Mouse (Mus musculus): ENCODE measurements at regions not wholly inside any gene's neighbourhood (a gene's known extent, or its start where the extent isn't known, plus 50 kb on each side); places are given as distances from the start of the nearest gene placed in this dataset.
A peak's percentile ranks its signal among the peaks of the same experiment; 100 is the strongest.

DNA sequence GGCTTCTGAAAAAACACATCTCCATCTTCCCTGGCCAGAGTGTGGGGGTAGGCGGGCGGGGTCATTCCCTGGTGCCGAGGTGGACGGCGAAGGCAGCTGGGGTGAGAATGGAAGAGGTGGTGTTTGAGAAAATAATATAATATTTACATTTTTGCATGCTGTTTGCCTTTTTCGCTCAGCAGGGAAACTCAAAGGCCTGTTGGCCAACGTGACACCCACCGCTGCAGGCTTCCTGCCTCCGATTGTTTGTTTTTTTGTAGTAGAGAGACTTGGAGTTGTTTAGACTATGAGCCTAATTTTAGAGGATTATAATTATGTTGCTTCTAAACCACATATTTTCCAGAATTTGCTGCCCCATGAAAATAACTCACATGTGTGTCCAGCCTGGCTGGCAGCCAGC is 147.2 kb upstream of the Irx3 start:
- no peaks in the 10 kb centered on the region for H3K9me3 ChIP-seq (ENCODE audit: control insufficient read depth, low read length)
- peaks cover 10% of the 10 kb centered on the region for H3K4me1 ChIP-seq (replicated peaks; ENCODE audit: control insufficient read depth, insufficient read depth, low read length)
- no peak; the same call in 1 of the 2 replicates for ATAC-seq (ENCODE audit: low read depth)
- H3K4me2 ChIP-seq (ENCODE audit: low read depth, low read length) = peak overlapping the region; percentile 44
- no peaks in the 10 kb centered on the region; the same call in 1 of the 2 replicates for H3K27me3 ChIP-seq (ENCODE audit: control insufficient read depth, insufficient read depth, low read depth, low read length)
- no peak overlapping the region for H3K27ac ChIP-seq (ENCODE audit: low read length)
- H3K9ac ChIP-seq (ENCODE audit: low read length) = 0 out of 2 replicates have a peak overlapping the region, but pooled peaks have one; percentile 22
- H3K4me3 ChIP-seq (ENCODE audit: low read length) = peak overlapping the region; percentile 17
- no peaks in the 10 kb centered on the region for H3K36me3 ChIP-seq (ENCODE audit: control insufficient read depth, insufficient read depth, low read length)
- 33% methylated on average over 9 of the region's 9 CpGs for WGBS

- Histone ChIP-seq H3K36me3 (ENCODE audit: control insufficient read depth, insufficient read depth, low read length) (no peaks in the 10 kb centered on the region), H3K4me3 (ENCODE audit: low read length) (peak overlapping the region; percentile 17), H3K27ac (ENCODE audit: low read length) (no peak overlapping the region), H3K9ac (ENCODE audit: low read length) (no peak overlapping the region), H3K9me3 (ENCODE audit: control insufficient read depth, low read length) (no peaks in the 10 kb centered on the region), H3K27me3 (ENCODE audit: control insufficient read depth, insufficient read depth, low read depth, low read length) (no peaks in the 10 kb centered on the region; the same call in 1 of the 2 replicates), H3K4me2 (ENCODE audit: low read depth, low read length) (peak overlapping the region; percentile 44), H3K4me1 (replicated peaks; ENCODE audit: control insufficient read depth, insufficient read depth, low read length) (peaks cover 10% of the 10 kb centered on the region)
- WGBS = 58% methylated on average over 18 of the region's 18 CpGs
- no peak for ATAC-seq (ENCODE audit: low read depth)
Measured at GRCm38 (mm10) chr8:91948173-91948940, 146.5 kb upstream of the Irx3 start.

DNA sequence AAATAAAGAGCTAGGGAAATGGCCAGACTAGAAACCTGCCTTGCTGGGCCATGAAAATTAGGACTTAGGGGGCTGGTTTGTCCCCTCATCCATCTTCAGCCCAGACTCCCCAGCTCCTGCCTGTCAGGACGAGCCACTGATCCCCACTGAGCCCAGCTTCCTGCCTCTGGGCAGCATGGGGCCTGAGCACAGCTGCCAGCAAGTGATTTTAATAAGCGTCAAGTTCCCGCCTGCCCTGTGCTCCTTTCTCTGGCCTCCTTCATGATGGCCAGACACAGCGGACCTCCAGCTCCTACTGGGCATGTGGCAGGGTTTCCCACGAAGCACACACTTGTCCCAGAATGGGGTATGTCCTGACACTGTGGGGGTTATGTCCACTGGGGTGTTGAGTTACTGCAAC is 139.1 kb upstream of the Irx3 start:
- no peaks in the 10 kb centered on the region for H3K36me3 ChIP-seq (ENCODE audit: control insufficient read depth, insufficient read depth, low read length)
- no peaks in the 10 kb centered on the region for H3K27me3 ChIP-seq (ENCODE audit: control insufficient read depth, insufficient read depth, low read depth, low read length)
- ATAC-seq (ENCODE audit: low read depth) = no peak
- no peak overlapping the region for H3K27ac ChIP-seq (ENCODE audit: low read length)
- 42% methylated on average over 5 of the region's 5 CpGs for WGBS
- no peaks in the 10 kb centered on the region for H3K9me3 ChIP-seq (ENCODE audit: control insufficient read depth, low read length)
- H3K4me1 ChIP-seq (replicated peaks; ENCODE audit: control insufficient read depth, insufficient read depth, low read length) = no peaks in the 10 kb centered on the region
- H3K4me2 ChIP-seq (ENCODE audit: low read depth, low read length) = no peak overlapping the region
- H3K4me3 ChIP-seq (ENCODE audit: low read length) = no peak overlapping the region
- no peak overlapping the region for H3K9ac ChIP-seq (ENCODE audit: low read length)

- H3K4me2 ChIP-seq (ENCODE audit: low read depth, low read length) = no peak overlapping the region
- no peaks in the 10 kb centered on the region for H3K36me3 ChIP-seq (ENCODE audit: control insufficient read depth, insufficient read depth, low read length)
- H3K9ac ChIP-seq (ENCODE audit: low read length) = no peak overlapping the region
- H3K4me3 ChIP-seq (ENCODE audit: low read length) = no peak overlapping the region
- no peaks in the 10 kb centered on the region for H3K27me3 ChIP-seq (ENCODE audit: control insufficient read depth, insufficient read depth, low read depth, low read length)
- H3K9me3 ChIP-seq (ENCODE audit: control insufficient read depth, low read length) = no peaks in the 10 kb centered on the region
- no peaks in the 10 kb centered on the region for H3K4me1 ChIP-seq (replicated peaks; ENCODE audit: control insufficient read depth, insufficient read depth, low read length)
- no peak for ATAC-seq (ENCODE audit: low read depth)
- WGBS = 39% methylated on average over 2 of the region's 2 CpGs
- H3K27ac ChIP-seq (ENCODE audit: low read length) = no peak overlapping the region
Measured at GRCm38 (mm10) chr8:91937227-91937626, 135.4 kb upstream of the Irx3 start.

- no peaks in the 10 kb centered on the region for H3K27me3 ChIP-seq (ENCODE audit: control insufficient read depth, insufficient read depth, low read depth, low read length)
- no peak overlapping the region for H3K9ac ChIP-seq (ENCODE audit: low read length)
- H3K4me2 ChIP-seq (ENCODE audit: low read depth, low read length) = no peak overlapping the region
- 87% methylated on average over 4 of the region's 4 CpGs for WGBS
- no peak overlapping the region for H3K27ac ChIP-seq (ENCODE audit: low read length)
- H3K36me3 ChIP-seq (ENCODE audit: control insufficient read depth, insufficient read depth, low read length) = no peaks in the 10 kb centered on the region
- ATAC-seq (ENCODE audit: low read depth) = no peak
- no peak overlapping the region for H3K4me3 ChIP-seq (ENCODE audit: low read length)
- no peaks in the 10 kb centered on the region for H3K9me3 ChIP-seq (ENCODE audit: control insufficient read depth, low read length)
- no peaks in the 10 kb centered on the region; the same call in 1 of the 2 replicates for H3K4me1 ChIP-seq (replicated peaks; ENCODE audit: control insufficient read depth, insufficient read depth, low read length)
Measured at GRCm38 (mm10) chr8:91930520-91930919, 128.7 kb upstream of the Irx3 start.

DNA sequence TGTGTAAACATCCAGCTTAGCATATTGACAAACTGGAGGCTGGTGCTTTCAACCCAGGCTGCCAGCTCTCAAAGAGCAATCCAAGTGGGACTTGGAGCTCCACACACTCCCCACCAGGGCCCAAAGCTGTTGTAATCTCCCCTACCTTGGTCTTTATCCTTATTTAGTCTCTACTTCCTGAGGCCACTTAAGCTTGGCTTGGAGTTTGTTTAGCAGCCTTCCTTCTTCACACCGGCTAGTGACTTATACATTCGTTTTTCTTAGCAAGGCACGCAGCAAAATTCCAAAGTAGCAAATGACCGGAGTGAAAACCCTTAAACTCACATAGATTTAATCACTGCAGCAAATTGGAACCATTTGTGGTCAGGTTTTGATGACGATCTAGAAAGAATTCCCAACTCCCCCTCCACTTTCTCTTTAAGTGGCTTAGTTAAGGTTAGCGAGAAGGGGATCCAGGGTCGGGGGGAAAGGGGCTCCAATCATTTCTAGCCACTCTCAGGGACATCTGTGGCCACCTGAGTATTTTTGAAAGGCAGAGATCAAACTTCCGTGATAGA is 124.2 kb upstream of the Irx3 start:
- WGBS = 51% methylated on average over 8 of the region's 8 CpGs
- no peak overlapping the region for H3K9ac ChIP-seq (ENCODE audit: low read length)
- no peaks in the 10 kb centered on the region for H3K27me3 ChIP-seq (ENCODE audit: control insufficient read depth, insufficient read depth, low read depth, low read length)
- no peak for ATAC-seq (ENCODE audit: low read depth)
- H3K27ac ChIP-seq (ENCODE audit: low read length) = no peak overlapping the region
- no peaks in the 10 kb centered on the region for H3K9me3 ChIP-seq (ENCODE audit: control insufficient read depth, low read length)
- H3K4me1 ChIP-seq (replicated peaks; ENCODE audit: control insufficient read depth, insufficient read depth, low read length) = no peaks in the 10 kb centered on the region; the same call in 1 of the 2 replicates
- H3K36me3 ChIP-seq (ENCODE audit: control insufficient read depth, insufficient read depth, low read length) = no peaks in the 10 kb centered on the region
- no peak overlapping the region for H3K4me2 ChIP-seq (ENCODE audit: low read depth, low read length)
- no peak overlapping the region for H3K4me3 ChIP-seq (ENCODE audit: low read length)

DNA sequence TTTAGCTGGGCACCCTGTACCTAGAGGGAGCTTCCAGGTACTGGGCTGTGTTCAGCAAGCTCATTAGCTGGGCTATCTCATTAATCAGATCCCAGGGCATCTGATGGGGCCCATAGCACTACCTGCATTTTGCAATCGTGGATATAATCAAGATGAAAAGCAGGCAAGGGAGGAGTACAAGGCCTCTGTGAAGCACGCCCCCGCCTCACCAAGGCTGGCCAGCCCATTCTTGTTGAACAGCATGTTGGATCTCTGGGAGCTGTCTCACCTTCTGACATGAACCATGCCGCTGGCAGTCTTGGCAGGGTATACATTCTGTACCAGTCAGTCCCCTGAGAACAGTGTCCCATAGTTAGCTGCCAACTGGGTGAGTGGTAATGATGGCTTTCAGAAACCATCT is 122.3 kb upstream of the Irx3 start:
- H3K27me3 ChIP-seq (ENCODE audit: control insufficient read depth, insufficient read depth, low read depth, low read length) = no peaks in the 10 kb centered on the region
- no peaks in the 10 kb centered on the region for H3K36me3 ChIP-seq (ENCODE audit: control insufficient read depth, insufficient read depth, low read length)
- H3K9me3 ChIP-seq (ENCODE audit: control insufficient read depth, low read length) = peaks cover 4% of the 10 kb centered on the region; the same call in 1 of the 2 replicates
- no peak overlapping the region for H3K4me2 ChIP-seq (ENCODE audit: low read depth, low read length)
- no peak overlapping the region for H3K4me3 ChIP-seq (ENCODE audit: low read length)
- H3K4me1 ChIP-seq (replicated peaks; ENCODE audit: control insufficient read depth, insufficient read depth, low read length) = no peaks in the 10 kb centered on the region; the same call in 1 of the 2 replicates
- no peak for ATAC-seq (ENCODE audit: low read depth)
- WGBS = 90% methylated on average over 4 of the region's 4 CpGs
- no peak overlapping the region for H3K9ac ChIP-seq (ENCODE audit: low read length)
- H3K27ac ChIP-seq (ENCODE audit: low read length) = no peak overlapping the region

- Histone ChIP-seq H3K4me2 (ENCODE audit: low read depth, low read length) (no peak overlapping the region), H3K9ac (ENCODE audit: low read length) (no peak overlapping the region), H3K27ac (ENCODE audit: low read length) (no peak overlapping the region), H3K4me3 (ENCODE audit: low read length) (no peak overlapping the region), H3K4me1 (replicated peaks; ENCODE audit: control insufficient read depth, insufficient read depth, low read length) (no peaks in the 10 kb centered on the region; the same call in 1 of the 2 replicates), H3K9me3 (ENCODE audit: control insufficient read depth, low read length) (peaks cover 4% of the 10 kb centered on the region; the same call in 1 of the 2 replicates), H3K36me3 (ENCODE audit: control insufficient read depth, insufficient read depth, low read length) (no peaks in the 10 kb centered on the region), H3K27me3 (ENCODE audit: control insufficient read depth, insufficient read depth, low read depth, low read length) (no peaks in the 10 kb centered on the region)
- 56% methylated on average over 3 of the region's 3 CpGs for WGBS
- no peak; the same call in 1 of the 2 replicates for ATAC-seq (ENCODE audit: low read depth)
Measured at GRCm38 (mm10) chr8:91922211-91922874, 120.5 kb upstream of the Irx3 start.

- Histone ChIP-seq H3K4me2 (ENCODE audit: low read depth, low read length) (no peak overlapping the region), H3K4me1 (replicated peaks; ENCODE audit: control insufficient read depth, insufficient read depth, low read length) (0 out of 2 replicates have a peak, but pooled peaks cover 4% of the 10 kb centered on the region), H3K9ac (ENCODE audit: low read length) (no peak overlapping the region), H3K27me3 (ENCODE audit: control insufficient read depth, insufficient read depth, low read depth, low read length) (no peaks in the 10 kb centered on the region), H3K36me3 (ENCODE audit: control insufficient read depth, insufficient read depth, low read length) (no peaks in the 10 kb centered on the region), H3K27ac (ENCODE audit: low read length) (no peak overlapping the region), H3K9me3 (ENCODE audit: control insufficient read depth, low read length) (peaks cover 4% of the 10 kb centered on the region; the same call in 1 of the 2 replicates), H3K4me3 (ENCODE audit: low read length) (no peak overlapping the region)
- 85% methylated on average over 5 of the region's 5 CpGs for WGBS
- no peak for ATAC-seq (ENCODE audit: low read depth)
Measured at GRCm38 (mm10) chr8:91917834-91918233, 116.0 kb upstream of the Irx3 start.

Measured in lung, embryonic 16.5 days (tissue).